In genomic region chr11:72440597-72440964, GRCm38 (mm10) we compare ENCODE assay signal across 8 mouse cellular contexts. TPM values are rescaled to one million over a fixed set of nuclear protein-coding genes. Genes with fewer than 3 reads are reported as not detected.
A peak's percentile ranks its signal among the peaks of the same experiment; 100 is the strongest.
DNase-seq lines count a peak whose midpoint lies in the region; ATAC-seq and TF ChIP-seq lines count a peak whose summit lies in the region.
"Not testable (repeated sequence)": the region's sequence is repeated elsewhere in the genome, so short reads cannot be mapped to it uniquely, and the experiment has no call there.

No protein-coding gene starts in this region.

- peaks cover 36% of the 10 kb centered on the region for H3K36me3 ChIP-seq in embryonic facial prominence, embryonic 10.5 days (replicated peaks)
- H3K36me3 ChIP-seq in forebrain, embryonic 16.5 days (ENCODE audit: control insufficient read depth, insufficient read depth) = peaks cover 29% of the 10 kb centered on the region
- H3K36me3 ChIP-seq in hindbrain, embryonic 12.5 days = peaks cover 33% of the 10 kb centered on the region
- peaks cover 30% of the 10 kb centered on the region for H3K36me3 ChIP-seq in kidney, embryonic 16.5 days (ENCODE audit: insufficient read depth, low read length)
- peaks cover 30% of the 10 kb centered on the region for H3K36me3 ChIP-seq in liver, embryonic 14.5 days (replicated peaks; ENCODE audit: control insufficient read depth, insufficient read depth, low read depth)
- H3K36me3 ChIP-seq in midbrain, embryonic 13.5 days = peaks cover 33% of the 10 kb centered on the region
- peaks cover 33% of the 10 kb centered on the region for H3K36me3 ChIP-seq in stomach, embryonic 14.5 days (ENCODE audit: control insufficient read depth, insufficient read depth, low read length)

- H3K9ac ChIP-seq in forebrain, embryonic 16.5 days (replicated peaks; ENCODE audit: low read depth, low read length) = peak overlapping the region; percentile 71
- peak overlapping the region; percentile 86 for H3K9ac ChIP-seq in hindbrain, embryonic 12.5 days
- peak overlapping the region; percentile 82 for H3K9ac ChIP-seq in kidney, embryonic 16.5 days (replicated peaks; ENCODE audit: low read length)
- H3K9ac ChIP-seq in liver, embryonic 14.5 days (replicated peaks) = peak overlapping the region; percentile 79
- H3K9ac ChIP-seq in midbrain, embryonic 13.5 days (replicated peaks) = peak overlapping the region; percentile 89
- H3K9ac ChIP-seq in stomach, embryonic 14.5 days (replicated peaks; ENCODE audit: low read depth, low read length) = peak overlapping the region; percentile 81; the same call in 1 of the 2 replicates

- TF ChIP-seq CTCF in liver, embryonic 14.5 days (IDR thresholded peaks at IDR 0.05; ENCODE audit: low read depth) = not testable (repeated sequence)

- 48% methylated on average over 6 of the region's 6 CpGs for WGBS in embryonic facial prominence, embryonic 10.5 days
- WGBS in forebrain, embryonic 16.5 days = 39% methylated on average over 6 of the region's 6 CpGs
- WGBS in hindbrain, embryonic 12.5 days = 37% methylated on average over 6 of the region's 6 CpGs
- WGBS in kidney, embryonic 16.5 days = 45% methylated on average over 6 of the region's 6 CpGs
- 34% methylated on average over 6 of the region's 6 CpGs for WGBS in liver, embryonic 14.5 days (ENCODE audit: insufficient replicate concordance)
- 46% methylated on average over 6 of the region's 6 CpGs for WGBS in midbrain, embryonic 13.5 days
- WGBS in stomach, embryonic 14.5 days = 41% methylated on average over 6 of the region's 6 CpGs

- H3K4me2 ChIP-seq in forebrain, embryonic 16.5 days (ENCODE audit: low read length) = peak overlapping the region; percentile 98
- H3K4me2 ChIP-seq in hindbrain, embryonic 12.5 days (replicated peaks) = peak overlapping the region; percentile 97
- peak overlapping the region; percentile 72 for H3K4me2 ChIP-seq in kidney, embryonic 16.5 days (replicated peaks; ENCODE audit: low read depth, low read length)
- H3K4me2 ChIP-seq in liver, embryonic 14.5 days (ENCODE audit: low read depth) = peak overlapping the region; percentile 92
- peak overlapping the region; percentile 98 for H3K4me2 ChIP-seq in midbrain, embryonic 13.5 days (replicated peaks)
- peak overlapping the region; percentile 68 for H3K4me2 ChIP-seq in stomach, embryonic 14.5 days (replicated peaks; ENCODE audit: low read depth, low read length)

- DNase-seq in embryonic facial prominence, embryonic 10.5 days (ENCODE audit: low spot score); liver, embryonic 14.5 days (ENCODE audit: low read depth in 3 of 3, low spot score in 3 of 3): not testable (repeated sequence)

- H3K4me3 ChIP-seq in embryonic facial prominence, embryonic 10.5 days = peak overlapping the region; percentile 83
- peak overlapping the region; percentile 86 for H3K4me3 ChIP-seq in forebrain, embryonic 16.5 days (replicated peaks; ENCODE audit: low read length)
- peak overlapping the region; percentile 87 for H3K4me3 ChIP-seq in hindbrain, embryonic 12.5 days
- H3K4me3 ChIP-seq in kidney, embryonic 16.5 days (ENCODE audit: low read length) = peak overlapping the region; percentile 72
- peak overlapping the region; percentile 79 to 87 for H3K4me3 ChIP-seq in liver, embryonic 14.5 days (ENCODE audit: insufficient read depth in 1 of 2, low read depth in 2 of 2, low read length in 2 of 2)
- H3K4me3 ChIP-seq in midbrain, embryonic 13.5 days (replicated peaks) = peak overlapping the region; percentile 79
- H3K4me3 ChIP-seq in stomach, embryonic 14.5 days (ENCODE audit: low read depth, low read length) = peak overlapping the region; percentile 63

- TF ChIP-seq EP300 in liver, embryonic 14.5 days (IDR thresholded peaks at IDR 0.05; ENCODE audit: low read depth) = not testable (repeated sequence)

- peak overlapping the region; percentile 92 for H3K27ac ChIP-seq in embryonic facial prominence, embryonic 10.5 days (replicated peaks)
- peak overlapping the region; percentile 95 for H3K27ac ChIP-seq in forebrain, embryonic 16.5 days (ENCODE audit: low read length)
- peak overlapping the region; percentile 94 for H3K27ac ChIP-seq in hindbrain, embryonic 12.5 days
- peak overlapping the region; percentile 91 for H3K27ac ChIP-seq in kidney, embryonic 16.5 days (ENCODE audit: low read length)
- H3K27ac ChIP-seq in liver, embryonic 14.5 days = peak overlapping the region; percentile 60
- peak overlapping the region; percentile 94 for H3K27ac ChIP-seq in midbrain, embryonic 13.5 days
- peak overlapping the region; percentile 75 for H3K27ac ChIP-seq in stomach, embryonic 14.5 days (ENCODE audit: low read length)

- H3K27me3 ChIP-seq in embryonic facial prominence, embryonic 10.5 days (replicated peaks; ENCODE audit: low read depth, poor library complexity, severe bottlenecking); forebrain, embryonic 16.5 days (replicated peaks; ENCODE audit: control insufficient read depth, insufficient read depth, low read length); hindbrain, embryonic 12.5 days; kidney, embryonic 16.5 days (ENCODE audit: insufficient read depth, low read length); liver, embryonic 14.5 days (ENCODE audit: control insufficient read depth, insufficient read depth, low read length); midbrain, embryonic 13.5 days; stomach, embryonic 14.5 days (ENCODE audit: control insufficient read depth, insufficient read depth, low read length): not testable (repeated sequence)

- H3K4me1 ChIP-seq in embryonic facial prominence, embryonic 10.5 days = peaks cover 15% of the 10 kb centered on the region
- peaks cover 16% of the 10 kb centered on the region for H3K4me1 ChIP-seq in forebrain, embryonic 16.5 days (replicated peaks; ENCODE audit: control insufficient read depth, insufficient read depth, low read length)
- H3K4me1 ChIP-seq in hindbrain, embryonic 12.5 days = peaks cover 15% of the 10 kb centered on the region
- peaks cover 22% of the 10 kb centered on the region for H3K4me1 ChIP-seq in kidney, embryonic 16.5 days (ENCODE audit: insufficient read depth, low read length)
- H3K4me1 ChIP-seq in liver, embryonic 14.5 days (replicated peaks; ENCODE audit: control insufficient read depth in 2 of 2, insufficient read depth in 2 of 2, low read length in 1 of 2); stomach, embryonic 14.5 days (ENCODE audit: control insufficient read depth, insufficient read depth, low read length): not testable (repeated sequence)
- H3K4me1 ChIP-seq in midbrain, embryonic 13.5 days (replicated peaks) = peaks cover 17% of the 10 kb centered on the region

- ATAC-seq in CD4-positive, CD25-positive, alpha-beta regulatory T cell, adult 4 months = peak; percentile 16
- peak; percentile 40; the same call in 1 of the 2 replicates for ATAC-seq in forebrain, embryonic 16.5 days
- peak; percentile 39; the same call in 1 of the 2 replicates for ATAC-seq in hindbrain, embryonic 12.5 days (ENCODE audit: low FRiP score)
- not testable (repeated sequence) for ATAC-seq in kidney, embryonic 16.5 days (ENCODE audit: low FRiP score, low TSS enrichment); liver, embryonic 14.5 days (ENCODE audit: insufficient read depth); stomach, embryonic 14.5 days (ENCODE audit: insufficient number of reproducible peaks, insufficient read depth, low FRiP score, low read depth)
- ATAC-seq in midbrain, embryonic 13.5 days = peak; percentile 37

- H3K9me3 ChIP-seq in embryonic facial prominence, embryonic 10.5 days; forebrain, embryonic 16.5 days (ENCODE audit: control insufficient read depth, low read length); hindbrain, embryonic 12.5 days (replicated peaks); kidney, embryonic 16.5 days (ENCODE audit: low read length); liver, embryonic 14.5 days (ENCODE audit: control insufficient read depth, low read length); midbrain, embryonic 13.5 days; stomach, embryonic 14.5 days (ENCODE audit: control insufficient read depth, low read depth, low read length): not testable (repeated sequence)

RNA-seq across cellular contexts. Expression of gene Mybbp1a, which starts 0.6 kb away (rescaled TPM):
- polyA plus RNA-seq in CD4-positive, CD25-positive, alpha-beta regulatory T cell, adult 4 months (2017; shearing (Covaris generic)) = 100 to 1,000 TPM in 1 of 2 experiments, 10 to 100 TPM in 1; 73.7 to 102 TPM
- 257 and 263 TPM in 2 replicates for polyA plus RNA-seq in embryonic facial prominence, embryonic 10.5 days (2016; fragmentation: Nextera tagmentation; extraction: Ambion mirVana)
- polyA plus RNA-seq in forebrain, embryonic 16.5 days (2015; fragmentation: Nextera tagmentation; extraction: Ambion mirVana) = 94.8 and 98.2 TPM in 2 replicates
- polyA plus RNA-seq in hindbrain, embryonic 12.5 days (2016; fragmentation: Nextera tagmentation; extraction: Ambion mirVana) = 112 and 123 TPM in 2 replicates
- polyA plus RNA-seq in kidney, embryonic 16.5 days (2015; fragmentation: Nextera tagmentation; extraction: Ambion mirVana) = 175 and 177 TPM in 2 replicates
- 31.0 and 56.3 TPM in 2 replicates for polyA plus RNA-seq in liver, embryonic 14.5 days (2012; rRNA removed)
- polyA plus RNA-seq in liver, embryonic 14.5 days (2014; fragmentation: Nextera tagmentation; extraction: Ambion mirVana) = 65.5 and 72.6 TPM in 2 replicates
- 84.6 and 86.2 TPM in 2 replicates for polyA plus RNA-seq in midbrain, embryonic 13.5 days (2015; fragmentation: Nextera tagmentation; extraction: Ambion mirVana)
- 121 and 126 TPM in 2 replicates for polyA plus RNA-seq in stomach, embryonic 14.5 days (2014; fragmentation: Nextera tagmentation; extraction: Ambion mirVana)

RNA-seq across cellular contexts. Expression of gene Ggt6, which starts 5.3 kb away (rescaled TPM):
- polyA plus RNA-seq in CD4-positive, CD25-positive, alpha-beta regulatory T cell, adult 4 months (2017; shearing (Covaris generic)) = not detected
- 0.10 TPM in 1 of 2 replicates, not detected in the other for polyA plus RNA-seq in embryonic facial prominence, embryonic 10.5 days (2016; fragmentation: Nextera tagmentation; extraction: Ambion mirVana)
- polyA plus RNA-seq in forebrain, embryonic 16.5 days (2015; fragmentation: Nextera tagmentation; extraction: Ambion mirVana) = not detected in 2 replicates
- 0.32 TPM in 1 of 2 replicates, not detected in the other for polyA plus RNA-seq in hindbrain, embryonic 12.5 days (2016; fragmentation: Nextera tagmentation; extraction: Ambion mirVana)
- polyA plus RNA-seq in kidney, embryonic 16.5 days (2015; fragmentation: Nextera tagmentation; extraction: Ambion mirVana) = 1.6 and 2.2 TPM in 2 replicates
- polyA plus RNA-seq in liver, embryonic 14.5 days (2012; rRNA removed) = 0.10 and 0.18 TPM in 2 replicates
- polyA plus RNA-seq in liver, embryonic 14.5 days (2014; fragmentation: Nextera tagmentation; extraction: Ambion mirVana) = 0.25 and 0.38 TPM in 2 replicates
- not detected in 2 replicates for polyA plus RNA-seq in midbrain, embryonic 13.5 days (2015; fragmentation: Nextera tagmentation; extraction: Ambion mirVana)
- 0.51 and 1.7 TPM in 2 replicates for polyA plus RNA-seq in stomach, embryonic 14.5 days (2014; fragmentation: Nextera tagmentation; extraction: Ambion mirVana)

RNA-seq across cellular contexts. Expression of gene Smtnl2, which starts 29.1 kb away (rescaled TPM):
- under 1 TPM in 1 of 2 experiments, not detected in 1; 0.23 TPM for polyA plus RNA-seq in CD4-positive, CD25-positive, alpha-beta regulatory T cell, adult 4 months (2017; shearing (Covaris generic))
- polyA plus RNA-seq in embryonic facial prominence, embryonic 10.5 days (2016; fragmentation: Nextera tagmentation; extraction: Ambion mirVana) = 16.4 and 16.6 TPM in 2 replicates
- polyA plus RNA-seq in forebrain, embryonic 16.5 days (2015; fragmentation: Nextera tagmentation; extraction: Ambion mirVana) = 4.5 and 8.0 TPM in 2 replicates
- polyA plus RNA-seq in hindbrain, embryonic 12.5 days (2016; fragmentation: Nextera tagmentation; extraction: Ambion mirVana) = 14.5 and 15.3 TPM in 2 replicates
- 109 and 124 TPM in 2 replicates for polyA plus RNA-seq in kidney, embryonic 16.5 days (2015; fragmentation: Nextera tagmentation; extraction: Ambion mirVana)
- 1.1 and 1.3 TPM in 2 replicates for polyA plus RNA-seq in liver, embryonic 14.5 days (2012; rRNA removed)
- polyA plus RNA-seq in liver, embryonic 14.5 days (2014; fragmentation: Nextera tagmentation; extraction: Ambion mirVana) = 0.85 and 0.86 TPM in 2 replicates
- polyA plus RNA-seq in midbrain, embryonic 13.5 days (2015; fragmentation: Nextera tagmentation; extraction: Ambion mirVana) = 3.2 and 3.8 TPM in 2 replicates
- 28.8 and 31.6 TPM in 2 replicates for polyA plus RNA-seq in stomach, embryonic 14.5 days (2014; fragmentation: Nextera tagmentation; extraction: Ambion mirVana)

RNA-seq across cellular contexts. Expression of gene Spns2, which starts 49.1 kb away (rescaled TPM):
- polyA plus RNA-seq in CD4-positive, CD25-positive, alpha-beta regulatory T cell, adult 4 months (2017; shearing (Covaris generic)) = not detected
- polyA plus RNA-seq in embryonic facial prominence, embryonic 10.5 days (2016; fragmentation: Nextera tagmentation; extraction: Ambion mirVana) = 3.3 TPM in 2 replicates
- 6.6 and 9.3 TPM in 2 replicates for polyA plus RNA-seq in forebrain, embryonic 16.5 days (2015; fragmentation: Nextera tagmentation; extraction: Ambion mirVana)
- 8.8 and 9.3 TPM in 2 replicates for polyA plus RNA-seq in hindbrain, embryonic 12.5 days (2016; fragmentation: Nextera tagmentation; extraction: Ambion mirVana)
- 2.5 and 3.3 TPM in 2 replicates for polyA plus RNA-seq in kidney, embryonic 16.5 days (2015; fragmentation: Nextera tagmentation; extraction: Ambion mirVana)
- 8.6 and 12.9 TPM in 2 replicates for polyA plus RNA-seq in liver, embryonic 14.5 days (2012; rRNA removed)
- polyA plus RNA-seq in liver, embryonic 14.5 days (2014; fragmentation: Nextera tagmentation; extraction: Ambion mirVana) = 3.8 and 6.3 TPM in 2 replicates
- 6.4 and 7.8 TPM in 2 replicates for polyA plus RNA-seq in midbrain, embryonic 13.5 days (2015; fragmentation: Nextera tagmentation; extraction: Ambion mirVana)
- 2.3 and 3.0 TPM in 2 replicates for polyA plus RNA-seq in stomach, embryonic 14.5 days (2014; fragmentation: Nextera tagmentation; extraction: Ambion mirVana)
